Mouse (Mus musculus) liver, embryonic 15.5 days (tissue): ENCODE data around the gene Tm6sf1. TPM values are rescaled to one million over a fixed set of nuclear protein-coding genes. Genes with fewer than 3 reads are reported as not detected.

Experiments used
- ATAC-seq: fragments of 200-750 bp; cut with Nextera tagmentation; 2 replicates; pipeline ENCODE4 v1.8.0; 2017; ENCODE audit warnings: moderate number of reproducible peaks, mild to moderate bottlenecking, moderate library complexity; ENCODE audit not compliant: insufficient read depth
- H3K27ac ChIP-seq: fragments of 300-500 bp; sonication (generic); replicated peaks from 2 replicates; pipeline ENCODE4 v1.5.1; 2015; ENCODE audit warnings: mild to moderate bottlenecking, inconsistent platforms
- H3K27me3 ChIP-seq: fragments of 300-500 bp; sonication (generic); 2 replicates; pipeline ENCODE4 v1.6.1; 2015; ENCODE audit warnings: mild to moderate bottlenecking, inconsistent platforms
- H3K36me3 ChIP-seq: fragments of 300-500 bp; sonication (generic); replicated peaks from 2 replicates; pipeline ENCODE4 v1.6.1; 2015; ENCODE audit warnings: moderate library complexity, mild to moderate bottlenecking, inconsistent platforms
- H3K4me1 ChIP-seq: fragments of 300-500 bp; sonication (generic); replicated peaks from 2 replicates; pipeline ENCODE4 v1.6.1; 2015; ENCODE audit warnings: inconsistent platforms
- H3K4me2 ChIP-seq: fragments of 300-500 bp; sonication (generic); 2 replicates; pipeline ENCODE4 v1.6.1; 2015; ENCODE audit warnings: moderate library complexity, mild to moderate bottlenecking, inconsistent platforms
- H3K4me3 ChIP-seq: fragments of 300-500 bp; sonication (generic); replicated peaks from 2 replicates; pipeline ENCODE4 v1.5.1; 2015; ENCODE audit warnings: mild to moderate bottlenecking, inconsistent platforms
- H3K9ac ChIP-seq: fragments of 300-500 bp; sonication (generic); 2 replicates; pipeline ENCODE4 v1.6.1; 2015; ENCODE audit warnings: moderate library complexity, mild to moderate bottlenecking, inconsistent platforms
- H3K9me3 ChIP-seq: fragments of 300-500 bp; sonication (generic); replicated peaks from 2 replicates; pipeline ENCODE4 v1.6.1; 2016; ENCODE audit warnings: inconsistent platforms
- WGBS: fragments of 180-500 bp; shearing (Covaris S2); methylation state at CpG from one replicate; pipeline ENCODE4 v1.1.7; 2015; ENCODE audit warnings: mixed read lengths; ENCODE audit not compliant: insufficient replicate concordance; 5-methylcytosine and 5-hydroxymethylcytosine counted together
- polyA plus RNA-seq: library from polyadenylated mRNA; unstranded; fragments of >200 nt; fragmentation: Nextera tagmentation; extraction: Ambion mirVana; gene quantifications from 2 replicates; pipeline ENCODE4 v1.2.1, GENCODE M21; 2015

Gene Tm6sf1
- polyA plus RNA-seq, 1 experiment from 2014 or later, result 11.1 TPM

GRCm38 (mm10) chr7:81850171-81850570 is 8.6 kb upstream of the Tm6sf1 start:
- Histone ChIP-seq H3K9me3 (no peaks in the 10 kb centered on the region), H3K4me2 (no peak overlapping the region), H3K27me3 (peaks cover 38% of the 10 kb centered on the region), H3K9ac (no peak overlapping the region), H3K27ac (0 out of 2 replicates have a peak overlapping the region, but pooled peaks have one; percentile 38), H3K36me3 (no peaks in the 10 kb centered on the region), H3K4me3 (no peak overlapping the region), H3K4me1 (peaks cover 15% of the 10 kb centered on the region)
- ATAC-seq, result no peak
- WGBS, result 60% methylated on average over 6 of the region's 6 CpGs

DNA sequence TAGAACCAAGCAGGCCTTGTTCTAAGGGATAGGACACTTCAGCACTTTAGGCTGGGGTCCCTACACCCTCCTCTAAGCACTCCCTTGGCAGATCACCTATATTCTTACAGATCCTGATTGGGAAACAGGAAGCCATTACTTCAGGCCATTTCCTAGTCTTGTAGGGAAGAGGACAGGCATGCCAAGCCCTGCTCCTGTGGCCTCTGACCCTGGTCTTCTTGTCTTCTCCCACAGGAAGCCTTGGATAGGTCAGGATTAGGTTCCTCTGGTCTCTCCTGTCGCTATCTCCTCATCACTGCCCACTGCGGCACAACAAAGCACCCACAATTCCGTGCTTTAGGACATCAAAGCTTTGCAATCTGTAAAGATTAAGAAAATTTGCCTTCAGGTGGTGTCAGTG is 7.1 kb upstream of the Tm6sf1 start:
- 55% methylated on average over 3 of the region's 3 CpGs for WGBS

GRCm38 (mm10) chr7:81854568-81855307 is 4.1 kb upstream of the Tm6sf1 start:
- Histone ChIP-seq H3K4me3 (no peak overlapping the region), H3K4me2 (peak overlapping the region; percentile 27), H3K27me3 (peaks cover 63% of the 10 kb centered on the region), H3K9ac (no peak overlapping the region), H3K9me3 (no peaks in the 10 kb centered on the region), H3K27ac (no peak overlapping the region), H3K36me3 (no peaks in the 10 kb centered on the region), H3K4me1 (peaks cover 30% of the 10 kb centered on the region)
- WGBS, result 13% methylated on average over 8 of the region's 8 CpGs
- 0 out of 2 replicates have a peak, but pooled peaks have one; percentile 22 for ATAC-seq

More for the DNA sequence above, 7.1 kb upstream of the Tm6sf1 start:
- no peak for ATAC-seq
- Histone ChIP-seq H3K9me3 (no peaks in the 10 kb centered on the region), H3K4me1 (peaks cover 15% of the 10 kb centered on the region), H3K9ac (no peak overlapping the region), H3K27me3 (peaks cover 47% of the 10 kb centered on the region), H3K4me2 (no peak overlapping the region), H3K27ac (no peak overlapping the region), H3K4me3 (no peak overlapping the region), H3K36me3 (no peaks in the 10 kb centered on the region)

DNA sequence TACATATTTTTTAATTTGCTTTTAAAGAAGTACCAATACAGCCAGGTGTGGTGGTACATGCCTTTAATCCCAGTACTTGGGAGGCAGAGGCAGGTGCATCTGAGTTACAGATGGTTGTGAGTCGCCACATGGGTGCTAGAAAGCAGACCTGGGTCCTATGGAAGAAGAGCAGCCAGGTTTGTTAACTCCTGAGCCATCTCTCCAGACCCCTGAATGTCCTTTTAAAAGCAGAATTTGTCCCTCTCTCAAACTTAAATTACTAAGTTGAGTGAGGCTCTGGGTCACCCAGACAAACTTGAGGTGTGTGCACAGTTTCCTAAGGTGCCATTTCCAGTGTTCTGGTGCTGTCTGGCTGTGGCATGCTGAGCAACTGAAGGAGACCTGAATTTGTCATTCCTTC is 3.1 kb upstream of the Tm6sf1 start, which contains the start of gene Gm10160:
Gm10160 (minus strand) TSS at position 101 of the 400 bp plus-strand sequence.
- H3K9ac ChIP-seq, result no peak within 1 kb of the TSS
- no peak within 1 kb of the TSS for H3K4me3 ChIP-seq
- H3K27ac ChIP-seq, result no peak within 1 kb of the TSS
- no peak for ATAC-seq
- no peaks in the 10 kb centered on the region for H3K9me3 ChIP-seq
- peaks cover 30% of the 10 kb centered on the region for H3K4me1 ChIP-seq
- WGBS, result 64% methylated on average over 1 of the region's 1 CpGs
- H3K4me2 ChIP-seq, result peak within 1 kb of the TSS; percentile 27
- H3K36me3 ChIP-seq, result no peaks in the 10 kb centered on the region
- peaks cover 68% of the 10 kb centered on the region for H3K27me3 ChIP-seq

DNA sequence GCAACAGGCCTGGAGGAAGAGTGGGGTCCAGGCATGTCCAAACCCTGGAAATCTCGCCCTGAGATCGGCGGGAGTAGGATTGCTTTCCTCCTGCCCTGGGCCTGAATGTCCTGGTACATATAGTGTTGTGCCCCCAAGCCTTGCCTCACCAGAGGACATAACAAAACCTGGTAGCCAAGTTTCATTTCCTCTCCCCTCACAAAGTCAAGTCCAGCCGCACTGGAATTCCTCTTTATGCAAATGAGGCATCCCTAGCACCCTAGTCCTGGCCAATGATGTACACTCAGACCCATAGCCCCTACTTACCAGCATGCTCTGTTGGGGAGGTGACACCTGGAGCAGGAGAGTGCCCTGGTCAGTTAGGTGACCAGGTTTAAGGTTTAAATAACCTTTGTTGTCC is 2.6 kb upstream of the Tm6sf1 start:
- H3K4me2 ChIP-seq, result no peak overlapping the region
- no peaks in the 10 kb centered on the region for H3K36me3 ChIP-seq
- 57% methylated on average over 4 of the region's 4 CpGs for WGBS

DNA sequence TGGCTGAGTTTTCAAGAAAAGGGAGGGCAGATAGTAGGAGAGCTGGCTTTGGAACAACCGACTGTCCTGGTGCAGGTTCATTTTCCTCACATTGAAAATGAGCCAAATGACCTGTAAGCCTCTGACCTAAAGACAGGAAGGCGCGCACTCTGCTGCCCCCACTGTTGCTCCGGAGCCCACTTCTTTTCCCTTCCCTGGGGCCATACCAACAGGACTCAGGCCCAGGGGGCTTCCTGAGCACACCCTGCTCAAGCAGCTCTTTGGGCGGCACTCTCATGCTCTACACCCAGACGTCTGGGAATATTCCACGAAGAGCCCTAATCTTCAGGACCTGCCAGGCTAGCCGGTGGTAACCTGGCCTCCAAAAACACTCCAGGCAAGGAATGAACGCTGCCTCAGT is 565 bp upstream of the Tm6sf1 start:
- H3K27me3 ChIP-seq, result peaks cover 84% of the 10 kb centered on the region
- peaks cover 19% of the 10 kb centered on the region for H3K4me1 ChIP-seq
- ATAC-seq, result no peak
- WGBS, result 10% methylated on average over 9 of the region's 9 CpGs
- no peak overlapping the region for H3K27ac ChIP-seq
- H3K36me3 ChIP-seq, result no peaks in the 10 kb centered on the region
- H3K4me2 ChIP-seq, result peak overlapping the region; percentile 58
- H3K9ac ChIP-seq, result no peak overlapping the region
- H3K9me3 ChIP-seq, result no peaks in the 10 kb centered on the region
- no peak overlapping the region for H3K4me3 ChIP-seq

More for the DNA sequence above, 2.6 kb upstream of the Tm6sf1 start:
- Histone ChIP-seq H3K27ac (no peak overlapping the region), H3K4me3 (no peak overlapping the region), H3K4me1 (peaks cover 28% of the 10 kb centered on the region), H3K9me3 (no peaks in the 10 kb centered on the region), H3K9ac (no peak overlapping the region), H3K27me3 (peaks cover 73% of the 10 kb centered on the region)
- ATAC-seq, result no peak

GRCm38 (mm10) chr7:81860071-81860470 is 1.3 kb downstream of the Tm6sf1 start:
- WGBS, result 14% methylated on average over 11 of the region's 11 CpGs

DNA sequence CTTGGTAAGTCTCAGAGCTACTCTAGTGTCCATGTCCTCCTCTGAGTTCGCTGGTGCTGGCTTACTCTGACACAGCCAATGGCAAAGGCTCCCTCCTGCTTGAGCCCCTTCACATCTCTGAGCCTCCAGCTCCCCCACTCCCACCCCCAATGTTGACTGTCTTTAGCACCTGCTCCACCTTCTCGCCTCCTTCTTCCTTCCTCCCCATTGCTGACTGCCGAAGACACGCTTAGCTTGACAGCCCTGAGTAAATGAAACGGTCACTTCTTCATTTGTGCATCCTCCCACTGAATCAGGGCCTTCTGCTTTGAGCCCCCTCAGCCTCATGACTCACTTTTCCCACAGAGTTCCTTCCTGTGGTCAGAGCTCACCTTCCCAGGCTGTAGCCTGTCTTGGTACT is 2.2 kb downstream of the Tm6sf1 start:
- 0 out of 2 replicates have a peak overlapping the region, but pooled peaks have one; percentile 54 for H3K4me3 ChIP-seq
- no peak overlapping the region for H3K27ac ChIP-seq
- H3K9me3 ChIP-seq, result no peaks in the 10 kb centered on the region
- no peak overlapping the region for H3K9ac ChIP-seq
- 0 out of 2 replicates have a peak, but pooled peaks cover 2% of the 10 kb centered on the region for H3K36me3 ChIP-seq
- 26% methylated on average over 5 of the region's 5 CpGs for WGBS
- ATAC-seq, result no peak
- H3K27me3 ChIP-seq, result peaks cover 94% of the 10 kb centered on the region
- H3K4me1 ChIP-seq, result peaks cover 14% of the 10 kb centered on the region
- peak overlapping the region; percentile 58 for H3K4me2 ChIP-seq

More at GRCm38 (mm10) chr7:81860071-81860470, 1.3 kb downstream of the Tm6sf1 start:
- H3K4me3 ChIP-seq, result peak overlapping the region; percentile 54
- ATAC-seq, result peak; percentile 50
- peak overlapping the region; percentile 57; the same call in 1 of the 2 replicates for H3K27ac ChIP-seq
- H3K9ac ChIP-seq, result no peak overlapping the region
- H3K9me3 ChIP-seq, result no peaks in the 10 kb centered on the region
- peaks cover 92% of the 10 kb centered on the region for H3K27me3 ChIP-seq
- no peaks in the 10 kb centered on the region for H3K36me3 ChIP-seq
- peak overlapping the region; percentile 58 for H3K4me2 ChIP-seq
- H3K4me1 ChIP-seq, result peaks cover 14% of the 10 kb centered on the region

DNA sequence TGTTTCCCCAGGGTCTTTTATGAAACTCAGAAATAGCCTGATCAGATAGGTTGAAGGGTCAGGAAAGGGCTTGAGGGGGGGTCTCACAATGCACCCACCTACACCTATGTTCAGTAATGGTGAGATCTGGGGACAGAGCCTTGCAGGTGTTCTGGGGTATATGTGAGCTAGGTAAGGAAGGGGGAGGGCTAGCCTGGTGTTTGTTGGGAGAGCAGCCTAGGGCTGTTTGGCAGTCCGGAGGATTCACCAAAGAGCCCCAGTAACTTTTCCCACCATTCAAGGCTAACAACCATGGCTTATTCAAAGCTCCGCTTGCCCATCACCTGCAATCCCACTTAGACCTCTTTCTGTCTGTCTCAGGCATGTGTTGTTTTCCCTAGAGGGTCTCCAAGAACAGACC is 2.7 kb downstream of the Tm6sf1 start:
- Histone ChIP-seq H3K36me3 (0 out of 2 replicates have a peak, but pooled peaks cover 3% of the 10 kb centered on the region), H3K4me2 (peak overlapping the region; percentile 58), H3K4me1 (peaks cover 14% of the 10 kb centered on the region), H3K27ac (peak overlapping the region; percentile 45; the same call in 1 of the 2 replicates), H3K27me3 (peaks cover 91% of the 10 kb centered on the region), H3K9ac (no peak overlapping the region), H3K4me3 (peak overlapping the region; percentile 21), H3K9me3 (no peaks in the 10 kb centered on the region)
- 63% methylated on average over 2 of the region's 2 CpGs for WGBS
- no peak for ATAC-seq

DNA sequence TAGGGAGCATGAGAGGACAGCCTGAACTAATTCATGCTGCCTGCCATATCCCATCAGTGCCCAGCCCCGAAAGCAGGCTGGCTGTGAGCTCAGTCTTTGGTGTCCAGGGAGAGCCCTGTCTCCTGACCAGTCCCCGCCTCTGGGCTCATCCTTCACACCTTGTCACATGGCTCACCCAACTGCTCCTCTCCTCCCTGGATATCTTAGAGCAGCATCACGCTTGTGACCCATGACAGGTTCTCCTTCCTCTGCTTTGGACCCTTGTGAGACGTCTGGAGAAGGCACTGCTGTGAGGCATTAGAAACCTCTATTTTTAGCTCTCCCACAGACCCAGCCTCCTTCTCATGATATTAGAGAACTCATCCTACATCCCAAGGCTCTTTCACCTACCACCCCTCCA is 3.1 kb downstream of the Tm6sf1 start:
- Histone ChIP-seq H3K4me2 (peak overlapping the region; percentile 58), H3K27me3 (peaks cover 89% of the 10 kb centered on the region), H3K36me3 (0 out of 2 replicates have a peak, but pooled peaks cover 3% of the 10 kb centered on the region), H3K9me3 (no peaks in the 10 kb centered on the region), H3K4me1 (peaks cover 14% of the 10 kb centered on the region), H3K4me3 (peak overlapping the region; percentile 21), H3K27ac (peak overlapping the region; percentile 45; the same call in 1 of the 2 replicates), H3K9ac (no peak overlapping the region)
- 33% methylated on average over 4 of the region's 4 CpGs for whole genome bisulfite sequencing
- no peak for ATAC-seq
